Mouse (Mus musculus): ENCODE measurements around the gene Kl.

DNA sequence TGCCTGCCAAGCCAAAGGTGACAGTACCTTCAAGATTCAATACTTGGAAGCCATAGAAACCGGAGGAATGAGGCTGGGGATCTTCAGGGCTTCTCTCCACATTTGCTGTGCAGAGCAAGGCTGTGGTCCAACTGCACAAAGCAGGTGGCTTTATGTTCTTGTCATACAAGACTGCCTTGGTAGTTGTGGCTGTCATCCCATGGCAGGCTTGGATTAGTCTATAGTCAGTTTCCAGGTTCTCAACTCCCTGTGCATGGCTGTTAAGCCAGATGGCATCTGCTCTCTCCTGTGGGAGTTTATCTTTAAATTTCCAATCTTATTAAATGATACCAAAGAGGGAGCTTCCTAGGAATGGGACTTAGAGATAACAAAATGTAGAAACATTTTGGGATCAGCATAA lies 9.2 kb downstream of the Kl start:
- TF ChIP-seq EP300 (IDR thresholded peaks at IDR 0.05; ENCODE audit: low read depth) (no peak), CTCF (IDR thresholded peaks at IDR 0.05; ENCODE audit: low read depth) (no peak)

Data from liver, embryonic 14.5 days (tissue).